Mouse (Mus musculus) megakaryocyte-erythroid progenitor cell, adult 5-6 weeks (primary cell): Measurements from ENCODE around the gene Actg1. TPM values are rescaled to one million over a fixed set of nuclear protein-coding genes. Genes with fewer than 3 reads are reported as not detected.

Source experiments
- ATAC-seq: replicated peaks from 2 replicates; pipeline ENCODE4 v1.8.0; 2016; ENCODE audit warnings: mild to moderate bottlenecking, inconsistent platforms; ENCODE audit not compliant: severe bottlenecking, poor library complexity, low FRiP score, low TSS enrichment
- total RNA-seq, 2 experiments: library from RNA; stranded (forward) in 1 of 2; stranded (reverse) in 1 of 2; fragments of 200-1000, 215-1000 nt in 1 of 2; fragments of >200 nt in 1 of 2; fragmentation: Nextera tagmentation in 1 of 2; gene quantifications; 2 replicates each; pipeline ENCODE4 v1.2.3; 2014 to 2017

Actg1 gene
- total RNA-seq, 2 experiments from 2014 or later = 662 to 774 TPM

DNA sequence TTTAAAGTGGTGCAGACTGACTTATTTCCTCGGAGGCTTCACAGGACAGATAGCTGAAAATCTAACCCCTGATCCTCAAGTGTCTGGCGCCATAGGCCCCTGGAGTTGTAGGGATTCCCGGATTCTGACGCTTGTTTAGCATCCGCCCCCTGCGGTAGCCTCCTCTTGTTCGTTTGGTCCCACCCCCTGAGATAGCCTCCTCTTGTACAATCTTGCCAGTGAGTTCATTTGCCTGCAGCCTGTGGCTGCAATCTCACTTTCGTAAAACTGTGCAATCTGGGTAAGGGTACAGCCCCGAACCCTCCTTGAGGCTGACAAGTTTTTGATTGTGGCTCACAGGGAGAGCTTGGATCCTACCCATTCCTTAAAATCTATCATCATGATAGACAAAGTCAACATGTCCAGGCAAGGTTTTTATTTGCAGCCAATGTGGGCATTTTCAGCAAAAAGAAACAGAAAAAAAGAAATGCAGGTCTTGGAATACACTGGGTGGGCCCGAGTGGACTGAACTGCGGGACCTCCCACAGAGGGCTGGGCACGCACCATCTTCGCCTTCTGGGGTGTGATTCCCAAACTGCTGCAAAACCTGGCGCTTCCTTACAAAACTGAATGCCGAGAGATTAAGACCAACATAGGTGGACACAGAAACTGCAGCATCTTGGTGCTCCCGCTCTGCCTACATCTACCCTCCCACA lies 33.5 kb downstream of the Actg1 start:
- no peak for ATAC-seq

GRCm38 (mm10) chr11:120313906-120314685 lies 34.2 kb downstream of the Actg1 start:
- ATAC-seq = no peak

DNA sequence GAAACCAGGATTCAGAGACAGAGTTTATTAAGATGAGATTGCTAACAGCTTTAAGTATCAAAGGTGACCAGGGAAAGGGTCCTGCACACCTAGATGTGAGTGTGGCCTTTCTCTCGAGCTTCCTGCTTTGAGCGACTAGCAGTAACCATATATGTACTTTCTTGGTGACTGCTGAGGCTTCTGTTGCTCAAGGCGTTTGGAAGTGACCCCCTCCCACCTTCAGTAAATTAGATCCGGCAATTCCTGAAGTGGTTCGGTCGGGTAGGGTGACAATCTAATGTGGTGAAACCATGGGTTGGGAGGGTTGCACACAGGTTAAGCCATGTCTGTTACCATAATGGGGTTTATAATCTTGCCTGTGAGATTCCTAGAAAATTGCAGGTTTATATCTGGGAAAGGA lies 36.3 kb downstream of the Actg1 start:
- no peak for ATAC-seq

- ATAC-seq = no peak
These were observed 36.8 kb downstream of the Actg1 start for GRCm38 (mm10) chr11:120311561-120311960.

DNA sequence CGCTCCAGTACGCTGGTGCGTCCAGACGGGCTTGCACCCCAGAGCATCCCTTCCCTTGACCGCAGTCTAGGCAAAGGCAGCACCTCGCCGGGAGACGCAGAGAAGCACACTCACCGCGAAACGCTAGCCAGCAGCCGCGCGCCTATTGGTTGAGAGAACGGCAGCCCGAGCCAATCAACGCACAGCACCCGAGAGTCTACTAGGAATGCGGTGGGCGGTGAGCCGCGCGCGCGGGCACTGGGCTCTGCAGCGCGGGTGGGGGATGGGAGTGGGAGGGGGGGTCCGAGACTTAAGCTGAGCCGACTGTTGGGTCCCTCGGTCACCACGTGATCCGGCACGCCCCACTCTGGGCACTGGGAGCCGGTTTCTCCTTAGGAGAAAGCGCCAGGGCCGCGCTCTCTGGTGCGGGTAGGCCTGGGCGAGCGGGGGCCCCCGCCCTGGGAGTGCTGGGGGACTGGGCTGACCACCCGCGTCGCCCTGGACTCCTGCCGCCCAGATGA lies 37.5 kb downstream of the Actg1 start:
- peak; percentile 83 for ATAC-seq

- ATAC-seq = no peak
These were observed 39.7 kb downstream of the Actg1 start for GRCm38 (mm10) chr11:120308441-120309320.

DNA sequence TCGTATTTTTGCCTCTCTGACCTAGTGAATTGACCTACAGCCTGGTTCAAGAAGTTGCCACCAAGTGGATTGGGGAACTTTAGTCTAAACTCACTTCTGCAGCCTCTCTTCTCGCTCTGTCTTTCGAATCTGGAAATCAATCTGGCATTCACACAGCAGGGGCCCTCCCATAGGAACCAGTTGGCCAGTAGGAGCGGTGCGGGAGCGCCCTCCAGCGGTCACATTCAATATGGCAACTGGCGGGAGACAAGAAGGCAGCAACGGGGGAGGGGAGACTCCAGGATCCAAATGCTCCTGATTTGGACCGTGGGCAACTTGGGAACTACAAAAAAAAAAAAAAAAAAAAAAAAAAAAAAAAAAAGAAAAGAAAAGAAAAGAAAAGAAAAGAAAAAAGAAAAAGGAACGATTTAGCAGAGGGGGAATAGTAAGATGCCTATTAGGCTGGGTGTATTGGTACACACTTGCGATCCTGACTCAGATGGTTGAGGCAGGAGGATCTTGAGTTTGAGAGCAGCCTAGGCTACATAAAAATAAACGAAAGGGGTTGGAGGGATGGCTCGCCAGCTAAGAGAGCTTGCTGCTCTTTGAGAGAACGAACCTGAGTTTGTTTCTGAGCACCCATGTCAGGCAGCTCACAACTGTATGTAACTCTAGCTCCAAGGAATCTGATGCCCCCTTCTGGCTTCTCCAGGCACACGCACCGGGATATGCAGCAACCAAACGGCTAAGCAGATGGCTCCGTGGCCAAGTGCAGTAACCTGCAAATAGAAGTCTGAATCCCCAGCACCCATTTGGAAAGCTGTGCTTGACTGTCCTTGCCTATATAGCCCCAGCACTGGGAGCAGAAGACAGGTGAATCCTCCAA lies 40.5 kb downstream of the Actg1 start:
- 0 out of 2 replicates have a peak, but pooled peaks have one; percentile 22 for ATAC-seq

DNA sequence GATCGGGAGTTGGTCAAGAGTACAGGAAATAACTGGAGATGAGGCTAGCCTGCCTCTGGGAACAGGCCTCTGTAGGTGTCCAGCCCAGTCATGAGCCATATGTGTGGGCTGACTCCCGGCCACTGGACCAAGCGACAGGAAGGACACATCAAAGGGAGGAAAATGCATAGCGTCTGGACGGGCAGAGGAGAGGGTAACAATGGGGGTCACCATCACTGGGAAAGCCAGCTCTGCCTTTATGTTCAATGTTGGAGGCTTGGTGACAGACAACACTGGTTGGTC lies 41.3 kb downstream of the Actg1 start:
- no peak for ATAC-seq

DNA sequence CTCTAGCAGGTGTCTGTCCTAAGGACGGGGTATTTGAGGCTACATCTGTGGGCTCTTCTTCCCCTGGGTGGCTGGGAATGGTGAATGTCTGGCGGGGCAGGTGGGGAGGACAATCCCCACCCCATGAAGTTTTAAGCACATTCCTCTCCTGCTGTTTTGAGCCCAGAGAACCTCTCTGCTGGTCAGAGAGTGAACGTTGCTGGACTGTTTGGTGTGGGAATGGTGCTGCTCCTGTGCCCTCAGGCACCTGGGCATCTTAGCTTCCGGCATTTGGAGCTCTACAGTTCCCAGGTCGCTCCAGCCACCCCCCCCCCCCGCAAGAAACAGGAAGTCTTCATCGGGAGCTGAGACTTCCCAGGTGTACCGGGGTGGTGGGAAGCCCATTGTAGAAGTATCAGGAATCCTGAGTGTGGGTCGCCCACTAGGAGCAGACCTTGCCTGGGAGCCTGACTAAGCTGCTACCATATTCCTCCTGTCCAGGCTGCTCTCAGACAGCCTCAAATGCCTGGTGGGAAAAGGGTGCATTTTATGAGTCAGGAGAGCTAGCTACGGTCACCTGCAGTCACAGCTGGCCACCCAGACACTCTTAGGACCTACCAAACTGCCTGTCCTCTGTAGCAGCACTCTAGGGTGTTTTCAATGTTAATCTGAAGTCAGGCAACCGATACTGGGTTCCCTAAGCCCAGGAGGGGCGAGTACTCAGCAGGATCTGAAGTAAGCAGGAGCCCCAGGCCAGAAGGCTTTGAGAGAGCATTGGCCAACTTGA lies 41.8 kb downstream of the Actg1 start:
- ATAC-seq = no peak

DNA sequence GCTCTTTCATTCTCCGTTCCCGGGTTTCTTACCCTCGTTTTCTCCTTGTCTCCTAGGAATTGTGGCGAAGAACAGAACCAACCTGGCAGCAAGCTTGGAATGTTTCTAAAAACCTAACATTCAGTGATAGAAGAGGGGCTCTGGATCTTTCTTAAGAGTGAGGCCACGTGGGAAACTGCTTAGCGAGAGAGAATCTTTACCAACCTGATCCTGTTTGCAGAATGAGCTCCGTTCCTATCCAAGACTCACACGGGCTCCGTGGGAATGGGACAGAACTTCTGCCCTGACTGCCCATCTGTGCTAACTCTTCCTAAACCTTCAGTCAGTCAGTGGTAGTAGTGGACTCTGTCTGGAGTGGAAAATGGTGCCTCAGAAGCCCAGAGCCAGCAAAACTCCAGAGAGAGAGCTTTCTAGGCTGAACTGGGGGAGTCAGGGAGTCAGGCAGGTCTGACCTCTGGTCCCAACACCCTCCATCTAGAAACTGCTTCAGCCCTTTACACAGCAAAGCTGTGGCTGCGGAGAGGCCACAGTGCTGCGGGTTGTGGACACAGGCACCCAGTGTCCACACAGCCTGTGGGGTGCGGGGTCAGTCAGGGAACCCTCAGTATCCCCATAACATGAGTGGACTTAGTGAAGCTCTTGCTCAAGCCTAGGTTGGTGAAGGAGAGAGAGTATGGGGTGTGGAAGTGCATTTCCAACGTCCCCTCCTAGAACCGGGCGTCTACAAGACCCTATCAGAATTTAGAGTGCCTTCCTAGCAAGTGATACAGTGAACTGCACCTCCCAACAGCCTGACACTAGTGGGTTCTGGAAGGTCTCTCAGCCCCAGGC lies 42.6 kb downstream of the Actg1 start:
- no peak for ATAC-seq

DNA sequence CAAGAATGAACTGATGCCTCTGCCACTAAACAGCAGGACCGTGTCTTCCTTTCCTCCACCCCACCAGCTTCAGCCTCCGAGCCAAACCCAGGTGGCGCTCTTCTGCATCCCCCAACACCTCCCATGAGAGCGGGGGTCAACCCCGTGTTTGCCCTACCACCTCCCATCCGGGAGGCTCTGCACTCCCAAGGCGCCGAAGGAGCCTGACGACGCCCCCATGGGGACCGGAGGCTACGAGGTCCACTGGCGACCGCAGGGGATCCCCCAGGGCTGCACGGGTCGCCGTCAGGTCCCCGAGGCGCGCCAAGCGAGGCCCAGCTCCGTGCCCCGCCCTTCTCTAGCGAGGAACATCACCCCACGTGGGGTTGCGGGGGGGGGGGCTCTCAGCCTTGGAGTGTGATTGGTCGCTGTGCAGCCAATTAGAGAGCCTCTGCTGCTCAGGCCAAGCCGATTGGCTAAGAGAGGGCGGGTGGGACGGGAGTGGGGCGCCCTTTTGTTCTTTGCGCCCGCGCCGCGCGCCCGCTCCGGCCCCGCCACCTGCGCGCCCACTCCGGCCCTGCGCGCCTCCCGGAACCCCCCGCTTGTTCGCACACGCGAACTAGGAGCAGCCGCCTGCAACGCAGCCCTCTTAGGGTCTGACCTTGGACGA lies 43.3 kb downstream of the Actg1 start:
- peak; percentile 75 for ATAC-seq

- no peak for ATAC-seq
These were observed 44.0 kb downstream of the Actg1 start for GRCm38 (mm10) chr11:120304350-120304694.

DNA sequence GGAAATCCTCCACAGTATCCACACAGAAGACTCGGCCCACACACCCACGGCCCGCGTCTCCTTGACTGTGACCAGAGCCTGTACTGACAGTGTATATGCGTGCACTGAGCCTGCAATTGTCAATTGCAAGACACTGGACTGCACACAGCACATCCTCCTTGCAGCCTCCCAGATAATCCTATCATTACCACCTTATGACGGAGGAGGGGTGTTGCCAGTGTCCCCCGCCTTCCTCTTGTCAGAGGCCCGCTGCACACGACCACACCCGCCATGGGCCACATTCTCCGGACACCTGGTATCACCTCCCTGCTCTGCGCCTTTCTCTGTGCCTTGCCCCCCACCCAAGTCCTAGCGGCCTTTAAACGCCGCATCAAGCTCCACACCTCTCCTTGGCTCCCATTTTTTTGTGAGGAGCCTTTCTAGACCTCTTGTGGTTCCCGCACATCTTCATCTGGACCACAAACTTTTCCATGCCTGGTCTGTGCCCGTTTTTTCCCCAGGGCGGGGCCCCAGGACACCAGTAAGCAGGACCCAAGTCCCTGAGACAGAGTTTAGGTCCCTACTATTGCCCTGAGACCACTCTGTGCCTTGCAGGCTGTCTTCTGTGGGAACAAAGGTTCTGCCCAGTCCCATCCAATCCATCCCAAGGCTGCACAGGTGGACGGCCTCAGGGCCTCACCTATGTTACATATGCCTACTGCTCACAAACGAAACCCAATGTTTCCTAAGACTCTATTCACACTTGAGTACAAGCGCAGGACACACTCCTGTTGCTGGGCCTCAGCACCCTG lies 44.6 kb downstream of the Actg1 start:
- ATAC-seq = peak; percentile 56

- ATAC-seq = no peak
These were observed 45.2 kb downstream of the Actg1 start for GRCm38 (mm10) chr11:120303119-120303518.

DNA sequence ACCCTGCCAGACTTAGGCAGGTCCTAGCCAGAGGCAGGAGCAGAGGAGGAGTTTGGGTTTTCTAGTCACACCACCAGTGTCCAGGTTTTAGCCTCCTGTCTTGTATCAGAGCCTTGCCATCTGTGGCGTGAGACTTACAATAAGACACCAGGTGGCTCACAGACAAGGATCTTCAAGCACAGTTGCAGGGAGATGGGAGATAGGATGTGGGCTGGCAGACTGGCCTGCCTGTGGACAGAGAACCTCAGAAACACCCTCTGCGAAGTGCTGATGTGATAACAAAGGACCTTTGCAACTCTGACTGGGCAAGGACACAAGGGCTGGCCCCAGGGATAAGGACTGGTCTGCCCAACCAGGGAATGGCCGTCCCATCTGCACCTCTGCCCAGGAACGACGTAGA lies 48.9 kb downstream of the Actg1 start:
- peak; percentile 53 for ATAC-seq

GRCm38 (mm10) chr11:120298441-120299141 lies 49.8 kb downstream of the Actg1 start:
- no peak for ATAC-seq
